ENCODE assay signal across 8 mouse cellular contexts in genomic region chr12:21284761-21285441, GRCm38 (mm10). TPM values are rescaled to one million over a fixed set of nuclear protein-coding genes. Genes with fewer than 3 reads are reported as not detected.
DNase-seq lines count a peak whose midpoint lies in the region; ATAC-seq and TF ChIP-seq lines count a peak whose summit lies in the region.

Cpsf3 (plus strand) TSS chr12:21285391.

- H3K4me1 ChIP-seq in embryonic facial prominence, embryonic 15.5 days = peaks cover 21% of the 10 kb centered on the region
- peaks cover 21% of the 10 kb centered on the region for H3K4me1 ChIP-seq in heart, postnatal 0 days (ENCODE audit: control insufficient read depth, insufficient read depth)
- peaks cover 36% of the 10 kb centered on the region for H3K4me1 ChIP-seq in neural tube, embryonic 13.5 days (replicated peaks)

- peak within 1 kb of the TSS; percentile 90 for H3K9ac ChIP-seq in embryonic facial prominence, embryonic 15.5 days
- H3K9ac ChIP-seq in heart, postnatal 0 days (replicated peaks; ENCODE audit: low read depth, low read length) = peak within 1 kb of the TSS; percentile 91
- H3K9ac ChIP-seq in neural tube, embryonic 13.5 days = peak within 1 kb of the TSS; percentile 83

- no peaks in the 10 kb centered on the region for H3K9me3 ChIP-seq in embryonic facial prominence, embryonic 15.5 days (replicated peaks)
- no peaks in the 10 kb centered on the region for H3K9me3 ChIP-seq in heart, postnatal 0 days (replicated peaks; ENCODE audit: control insufficient read depth, low read length)
- H3K9me3 ChIP-seq in neural tube, embryonic 13.5 days = no peaks in the 10 kb centered on the region

- peak within 1 kb of the TSS; percentile 80 for H3K4me3 ChIP-seq in C2C12 (ENCODE audit: insufficient read depth, poor library complexity, severe bottlenecking)
- peak within 1 kb of the TSS; percentile 89 for H3K4me3 ChIP-seq in embryonic facial prominence, embryonic 15.5 days (replicated peaks)
- peak within 1 kb of the TSS; percentile 95 for H3K4me3 ChIP-seq in heart, postnatal 0 days (ENCODE audit: low read depth, low read length)
- peak within 1 kb of the TSS; percentile 69 for H3K4me3 ChIP-seq in neural tube, embryonic 13.5 days

- H3ac ChIP-seq in C2C12 (ENCODE audit: control insufficient read depth, insufficient read length, low read depth) = peak within 1 kb of the TSS; percentile 95

- no peak for ATAC-seq in embryonic facial prominence, embryonic 15.5 days (ENCODE audit: insufficient number of reproducible peaks, low FRiP score, low TSS enrichment, low read depth)
- no peak for ATAC-seq in heart, postnatal 0 days (ENCODE audit: insufficient read depth, low read depth)
- ATAC-seq in neural tube, embryonic 13.5 days (ENCODE audit: low read depth) = no peak

- H3K27ac ChIP-seq in embryonic facial prominence, embryonic 15.5 days (replicated peaks) = peak within 1 kb of the TSS; percentile 95
- H3K27ac ChIP-seq in heart, postnatal 0 days (ENCODE audit: low read depth) = peak within 1 kb of the TSS; percentile 88
- H3K27ac ChIP-seq in neural tube, embryonic 13.5 days (replicated peaks) = peak within 1 kb of the TSS; percentile 92

- no peaks in the 10 kb centered on the region for H3K27me3 ChIP-seq in C2C12 (ENCODE audit: control insufficient read depth, insufficient read depth, insufficient read length)
- no peaks in the 10 kb centered on the region for H3K27me3 ChIP-seq in embryonic facial prominence, embryonic 15.5 days
- no peaks in the 10 kb centered on the region for H3K27me3 ChIP-seq in heart, postnatal 0 days (ENCODE audit: control insufficient read depth, insufficient read depth, low read length)
- no peaks in the 10 kb centered on the region for H3K27me3 ChIP-seq in neural tube, embryonic 13.5 days

- TF ChIP-seq EP300 in heart, postnatal 0 days (IDR thresholded peaks at IDR 0.05; ENCODE audit: low read depth) = no peak

- H3K4me2 ChIP-seq in embryonic facial prominence, embryonic 15.5 days (replicated peaks) = peak within 1 kb of the TSS; percentile 84
- H3K4me2 ChIP-seq in heart, postnatal 0 days (ENCODE audit: low read depth, low read length) = peak within 1 kb of the TSS; percentile 96
- peak within 1 kb of the TSS; percentile 67 for H3K4me2 ChIP-seq in neural tube, embryonic 13.5 days

- WGBS in embryonic facial prominence, embryonic 15.5 days = 52% methylated on average over 11 of the region's 11 CpGs
- 50% methylated on average over 11 of the region's 11 CpGs for WGBS in heart, postnatal 0 days
- 51% methylated on average over 11 of the region's 11 CpGs for WGBS in neural tube, embryonic 13.5 days

- DNase-seq in cerebellum, adult 9-10 months = peak; percentile 44
- no peak for DNase-seq in cerebellum, adult 9-11 months
- no peak for DNase-seq in heart, postnatal 0 days (ENCODE audit: low spot score)
- no peak for DNase-seq in left cerebral cortex, postnatal 4 days
- DNase-seq in right cerebral cortex, postnatal 36 days (ENCODE audit: low spot score in 2 of 2) = no peak

- TF ChIP-seq CTCF in C2C12 (IDR thresholded peaks at IDR 0.05; ENCODE audit: control insufficient read depth, insufficient read depth, insufficient read length) = no peak
- no peak for TF ChIP-seq CTCF in heart, postnatal 0 days (IDR thresholded peaks at IDR 0.05; ENCODE audit: low read depth)

- peaks cover 21% of the 10 kb centered on the region for H3K79me3 ChIP-seq in C2C12 (ENCODE audit: low read depth)

- intact Hi-C loops in left cerebral cortex, postnatal 4 days (cut with DNase I) = no loop called here

- H3K36me3 ChIP-seq in C2C12 (ENCODE audit: control insufficient read depth, insufficient read depth) = peaks cover 10% of the 10 kb centered on the region
- no peaks in the 10 kb centered on the region; the same call in 1 of the 2 replicates for H3K36me3 ChIP-seq in embryonic facial prominence, embryonic 15.5 days
- no peaks in the 10 kb centered on the region for H3K36me3 ChIP-seq in heart, postnatal 0 days (replicated peaks; ENCODE audit: control insufficient read depth, insufficient read depth, low read length)
- H3K36me3 ChIP-seq in neural tube, embryonic 13.5 days = peaks cover 2% of the 10 kb centered on the region

- H3K79me2 ChIP-seq in C2C12 (ENCODE audit: control insufficient read depth, insufficient read depth) = peaks cover 50% of the 10 kb centered on the region

TF ChIP-seq in C2C12, 6 proteins besides CTCF, POLR2A, EP300 and RAD21:
- TF ChIP-seq CEBPB (IDR thresholded peaks at IDR 0.05; ENCODE audit: low read depth) (no peak), MAX (IDR thresholded peaks at IDR 0.05) (no peak), FOSL1 (IDR thresholded peaks at IDR 0.05; ENCODE audit: insufficient read depth, low read length, poor library complexity, severe bottlenecking) (no peak), MYOG (IDR thresholded peaks at IDR 0.05; ENCODE audit: control insufficient read depth, extremely low read depth, insufficient read length) (no peak), USF1 (IDR thresholded peaks at IDR 0.05; ENCODE audit: low read depth) (no peak), MYOD1 (IDR thresholded peaks at IDR 0.05; ENCODE audit: control insufficient read depth, insufficient read length, low read depth) (no peak)

RNA-seq across cellular contexts. Expression of gene Cpsf3, which starts in this region (rescaled TPM):
- polyA plus RNA-seq in C2C12 (2012; fragmentation: generic; extraction: Trizol) = 39.1 TPM
- 89.6 and 96.8 TPM in 2 replicates for polyA plus RNA-seq in embryonic facial prominence, embryonic 15.5 days (2015; fragmentation: Nextera tagmentation; extraction: Ambion mirVana)
- 26.7 and 28.6 TPM in 2 replicates for total RNA-seq in heart, postnatal 0 days (2014; rRNA removed; ENCODE audit: low replicate concordance)
- polyA plus RNA-seq in heart, postnatal 0 days (2015; fragmentation: Nextera tagmentation; extraction: Ambion mirVana) = 51.8 and 52.5 TPM in 2 replicates
- 10 to 100 TPM; 54.6 to 58.0 TPM for total RNA-seq in left cerebral cortex, postnatal 4 days (2021)
- 91.5 and 102 TPM in 2 replicates for polyA plus RNA-seq in neural tube, embryonic 13.5 days (2015; fragmentation: Nextera tagmentation; extraction: Ambion mirVana)
